20 mouse cellular contexts compared by ENCODE assay signal in genomic region chr7:127926066-127926465, GRCm38 (mm10). TPM values are rescaled to one million over a fixed set of nuclear protein-coding genes. Genes with fewer than 3 reads are reported as not detected.
DNase-seq lines count a peak whose midpoint lies in the region; ATAC-seq and TF ChIP-seq lines count a peak whose summit lies in the region.
"Had no signal": no experiment of that assay in that cellular context is flagged by ENCODE, and none has a peak within 500 bp of the region (broad histone marks: within the 10 kb centered on the region; RNA-seq: fewer than 3 reads in every experiment).

No protein-coding gene starts in this region.

- H3K4me2 ChIP-seq in intestine, embryonic 15.5 days (replicated peaks): peak overlapping the region; percentile 54
- H3K4me2 ChIP-seq in kidney, embryonic 15.5 days: peak overlapping the region; percentile 19; the same call in 1 of the 2 replicates
- no peak overlapping the region for H3K4me2 ChIP-seq in stomach, embryonic 14.5 days (replicated peaks; ENCODE audit: low read depth, low read length)
- H3K4me2 ChIP-seq: heart, embryonic 13.5 days; limb, embryonic 13.5 days; liver, embryonic 15.5 days; neural tube, embryonic 12.5 days had no signal

- no peak for ATAC-seq in intestine, embryonic 15.5 days
- ATAC-seq in kidney, embryonic 15.5 days (replicated peaks; ENCODE audit: low FRiP score): no peak
- ATAC-seq in stomach, embryonic 14.5 days (ENCODE audit: insufficient number of reproducible peaks, insufficient read depth, low FRiP score, low read depth): no peak
- ATAC-seq: activated CD4-positive, CD25-positive, alpha-beta regulatory T cell, adult 4 months had no signal

- H3K27me3 ChIP-seq in intestine, embryonic 15.5 days (replicated peaks): no peaks in the 10 kb centered on the region; the same call in 1 of the 2 replicates
- peaks cover 9% of the 10 kb centered on the region for H3K27me3 ChIP-seq in kidney, embryonic 15.5 days
- H3K27me3 ChIP-seq in stomach, embryonic 14.5 days (ENCODE audit: control insufficient read depth, insufficient read depth, low read length): no peaks in the 10 kb centered on the region

- H3K27ac ChIP-seq in intestine, embryonic 15.5 days: peak overlapping the region; percentile 80
- peak overlapping the region; percentile 93 for H3K27ac ChIP-seq in kidney, embryonic 15.5 days
- peak overlapping the region; percentile 91 for H3K27ac ChIP-seq in stomach, embryonic 14.5 days (ENCODE audit: low read length)
- H3K27ac ChIP-seq: heart, embryonic 13.5 days; limb, embryonic 13.5 days; liver, embryonic 15.5 days; neural tube, embryonic 12.5 days had no signal

- DNase-seq in lung, adult 2 months: peak; percentile 15
- DNase-seq in lung, postnatal 25 days (ENCODE audit: low spot score): no peak
- no peak for DNase-seq in thymus, postnatal 14 days
- DNase-seq in adrenal gland, postnatal 4 days (ENCODE audit: low spot score in 2 of 2): no peak
- no peak for DNase-seq in gastrocnemius, adult 8-10 months (ENCODE audit: low spot score in 2 of 2)
- DNase-seq: adrenal gland, postnatal 25 days; cerebellum, adult 9-11 months; embryo, embryonic 11 days; layer of hippocampus, postnatal 36 days; right cerebral cortex, postnatal 25 days had no signal

- H3K4me3 ChIP-seq in lung, adult 2 months (replicated peaks; ENCODE audit: extremely low read depth, low read depth, low read length): no peak overlapping the region
- peak overlapping the region; percentile 10; the same call in 1 of the 2 replicates for H3K4me3 ChIP-seq in intestine, embryonic 15.5 days (replicated peaks)
- H3K4me3 ChIP-seq in kidney, embryonic 15.5 days (replicated peaks): no peak overlapping the region
- no peak overlapping the region for H3K4me3 ChIP-seq in stomach, embryonic 14.5 days (ENCODE audit: low read depth, low read length)
- H3K4me3 ChIP-seq: heart, embryonic 13.5 days; limb, embryonic 13.5 days; liver, embryonic 15.5 days; neural tube, embryonic 12.5 days had no signal

- H3K36me3 ChIP-seq in intestine, embryonic 15.5 days: peaks cover 3% of the 10 kb centered on the region
- peaks cover 57% of the 10 kb centered on the region for H3K36me3 ChIP-seq in kidney, embryonic 15.5 days
- H3K36me3 ChIP-seq in stomach, embryonic 14.5 days (ENCODE audit: control insufficient read depth, insufficient read depth, low read length): peaks cover 11% of the 10 kb centered on the region

- H3K9ac ChIP-seq in intestine, embryonic 15.5 days: peak overlapping the region; percentile 11; the same call in 1 of the 2 replicates
- H3K9ac ChIP-seq in kidney, embryonic 15.5 days: peak overlapping the region; percentile 7; the same call in 1 of the 2 replicates
- no peak overlapping the region for H3K9ac ChIP-seq in stomach, embryonic 14.5 days (replicated peaks; ENCODE audit: low read depth, low read length)
- H3K9ac ChIP-seq: heart, embryonic 13.5 days; limb, embryonic 13.5 days; liver, embryonic 15.5 days; neural tube, embryonic 12.5 days had no signal

- WGBS in lung, adult 2 months: 72% methylated on average over 8 of the region's 8 CpGs
- WGBS in intestine, embryonic 15.5 days: 67% methylated on average over 8 of the region's 8 CpGs
- WGBS in kidney, embryonic 15.5 days: 74% methylated on average over 8 of the region's 8 CpGs
- WGBS in stomach, embryonic 14.5 days: 76% methylated on average over 8 of the region's 8 CpGs

- H3K4me1 ChIP-seq in lung, adult 2 months (ENCODE audit: control insufficient read depth, insufficient read depth, low read length): peaks cover 6% of the 10 kb centered on the region; the same call in 1 of the 2 replicates
- peaks cover 24% of the 10 kb centered on the region for H3K4me1 ChIP-seq in intestine, embryonic 15.5 days (replicated peaks)
- peaks cover 65% of the 10 kb centered on the region for H3K4me1 ChIP-seq in kidney, embryonic 15.5 days
- 0 out of 2 replicates have a peak, but pooled peaks cover 3% of the 10 kb centered on the region for H3K4me1 ChIP-seq in stomach, embryonic 14.5 days (ENCODE audit: control insufficient read depth, insufficient read depth, low read length)
- H3K4me1 ChIP-seq: neural tube, embryonic 12.5 days had no signal

- TF ChIP-seq CTCF in lung, adult 2 months (IDR thresholded peaks at IDR 0.05; ENCODE audit: insufficient read depth, low read length): no peak

- no peak for TF ChIP-seq POLR2A in lung, adult 2 months (IDR thresholded peaks at IDR 0.05; ENCODE audit: borderline replicate concordance, extremely low read depth, low read depth, low read length)

- no peaks in the 10 kb centered on the region for H3K9me3 ChIP-seq in intestine, embryonic 15.5 days
- H3K9me3 ChIP-seq in kidney, embryonic 15.5 days (replicated peaks): no peaks in the 10 kb centered on the region
- no peaks in the 10 kb centered on the region for H3K9me3 ChIP-seq in stomach, embryonic 14.5 days (ENCODE audit: control insufficient read depth, low read depth, low read length)
- H3K9me3 ChIP-seq: heart, embryonic 13.5 days; limb, embryonic 13.5 days; liver, embryonic 15.5 days; neural tube, embryonic 12.5 days had no signal

RNA-seq across cellular contexts. Expression of gene Prss8, which starts 3.8 kb away (rescaled TPM):
- polyA plus RNA-seq in lung, adult 2 months (2012; rRNA removed): 157 and 158 TPM in 2 replicates
- 58.5 and 67.5 TPM in 2 replicates for polyA plus RNA-seq in intestine, embryonic 15.5 days (2015; fragmentation: Nextera tagmentation; extraction: Ambion mirVana)
- polyA plus RNA-seq in kidney, embryonic 15.5 days (2015; fragmentation: Nextera tagmentation; extraction: Ambion mirVana): 56.9 and 59.5 TPM in 2 replicates
- 48.2 and 55.5 TPM in 2 replicates for polyA plus RNA-seq in stomach, embryonic 14.5 days (2014; fragmentation: Nextera tagmentation; extraction: Ambion mirVana)
- 10 to 100 TPM in 1 of 2 experiments, 1 to 10 TPM in 1; 1.2 to 13.9 TPM for total RNA-seq in adrenal gland, postnatal 4 days (2021)
- total RNA-seq in gastrocnemius, adult 8-10 months (2022): not detected
- total RNA-seq: hematopoietic stem cell, adult 5-6 weeks; megakaryocyte-erythroid progenitor cell, adult 5-6 weeks had no signal
- polyA plus RNA-seq: activated CD4-positive, CD25-positive, alpha-beta regulatory T cell, adult 4 months had no signal

RNA-seq across cellular contexts. Expression of gene Kat8, which starts 13.8 kb away (rescaled TPM):
- polyA plus RNA-seq in lung, adult 2 months (2012; rRNA removed): 10.4 and 12.5 TPM in 2 replicates
- polyA plus RNA-seq in intestine, embryonic 15.5 days (2015; fragmentation: Nextera tagmentation; extraction: Ambion mirVana): 31.7 and 32.3 TPM in 2 replicates
- 41.8 and 43.5 TPM in 2 replicates for polyA plus RNA-seq in kidney, embryonic 15.5 days (2015; fragmentation: Nextera tagmentation; extraction: Ambion mirVana)
- polyA plus RNA-seq in stomach, embryonic 14.5 days (2014; fragmentation: Nextera tagmentation; extraction: Ambion mirVana): 40.3 and 43.0 TPM in 2 replicates
- 10 to 100 TPM; 27.5 to 30.8 TPM for total RNA-seq in adrenal gland, postnatal 4 days (2021)
- total RNA-seq in gastrocnemius, adult 8-10 months (2022): 10 to 100 TPM; 20.8 to 30.8 (median 23.0) TPM

RNA-seq across cellular contexts. Expression of gene Prss36, which starts 20.5 kb away (rescaled TPM):
- 14.6 and 17.5 TPM in 2 replicates for polyA plus RNA-seq in lung, adult 2 months (2012; rRNA removed)
- 8.2 and 9.6 TPM in 2 replicates for polyA plus RNA-seq in intestine, embryonic 15.5 days (2015; fragmentation: Nextera tagmentation; extraction: Ambion mirVana)
- polyA plus RNA-seq in kidney, embryonic 15.5 days (2015; fragmentation: Nextera tagmentation; extraction: Ambion mirVana): 11.5 and 12.4 TPM in 2 replicates
- 8.2 and 8.5 TPM in 2 replicates for polyA plus RNA-seq in stomach, embryonic 14.5 days (2014; fragmentation: Nextera tagmentation; extraction: Ambion mirVana)
- total RNA-seq in adrenal gland, postnatal 4 days (2021): 1 to 10 TPM; 6.4 to 8.1 TPM
- total RNA-seq in gastrocnemius, adult 8-10 months (2022): 1 to 10 TPM; 5.7 to 8.9 (median 7.9) TPM

RNA-seq across cellular contexts. Expression of gene Bckdk, which starts 22.2 kb away (rescaled TPM):
- 72.7 and 94.7 TPM in 2 replicates for polyA plus RNA-seq in lung, adult 2 months (2012; rRNA removed)
- polyA plus RNA-seq in intestine, embryonic 15.5 days (2015; fragmentation: Nextera tagmentation; extraction: Ambion mirVana): 158 and 180 TPM in 2 replicates
- 120 and 140 TPM in 2 replicates for polyA plus RNA-seq in kidney, embryonic 15.5 days (2015; fragmentation: Nextera tagmentation; extraction: Ambion mirVana)
- 152 TPM in 2 replicates for polyA plus RNA-seq in stomach, embryonic 14.5 days (2014; fragmentation: Nextera tagmentation; extraction: Ambion mirVana)
- total RNA-seq in adrenal gland, postnatal 4 days (2021): 100 to 1,000 TPM; 105 to 112 TPM
- total RNA-seq in gastrocnemius, adult 8-10 months (2022): 100 to 1,000 TPM; 163 to 190 (median 180) TPM

RNA-seq across cellular contexts. Expression of gene Vkorc1, which starts 30.6 kb away (rescaled TPM):
- 176 and 201 TPM in 2 replicates for polyA plus RNA-seq in lung, adult 2 months (2012; rRNA removed)
- polyA plus RNA-seq in intestine, embryonic 15.5 days (2015; fragmentation: Nextera tagmentation; extraction: Ambion mirVana): 203 and 241 TPM in 2 replicates
- polyA plus RNA-seq in kidney, embryonic 15.5 days (2015; fragmentation: Nextera tagmentation; extraction: Ambion mirVana): 152 and 162 TPM in 2 replicates
- 158 and 184 TPM in 2 replicates for polyA plus RNA-seq in stomach, embryonic 14.5 days (2014; fragmentation: Nextera tagmentation; extraction: Ambion mirVana)
- 10 to 100 TPM; 71.8 to 93.6 TPM for total RNA-seq in adrenal gland, postnatal 4 days (2021)
- 1 to 10 TPM; 5.3 to 9.9 (median 8.6) TPM for total RNA-seq in gastrocnemius, adult 8-10 months (2022)
